Mouse (Mus musculus) CH12.LX (cell line): Measurements from ENCODE around the gene Tsc22d4.

Experiments
- CHD2 ChIP-seq: IDR thresholded peaks from 2 replicates; pipeline ENCODE4 v1.6.1; 2011; ENCODE audit warnings: low read length, improper control_type of control experiment
- CTCF ChIP-seq, 2 experiments: IDR thresholded peaks in 1 of 2; conservative IDR thresholded peaks in 1 of 2; 2 replicates each; pipeline ENCODE4 v1.5.1; 2011 to 2012; ENCODE audit warnings: low read depth in 2 of 2, low read length in 2 of 2, improper control_type of control experiment in 1 of 2, inconsistent platforms in 1 of 2, mild to moderate bottlenecking in 1 of 2, moderate library complexity in 1 of 2
- HCFC1 ChIP-seq: IDR thresholded peaks from 2 replicates; pipeline ENCODE4 v1.6.1; 2012; ENCODE audit warnings: low read depth, mild to moderate bottlenecking, inconsistent platforms, low read length, improper control_type of control experiment
- JUN ChIP-seq: IDR thresholded peaks from 2 replicates; pipeline ENCODE4 v1.6.1; 2011; ENCODE audit warnings: low read depth, mild to moderate bottlenecking, low read length, improper control_type of control experiment, moderate library complexity; ENCODE audit not compliant: insufficient read depth
- KAT2A ChIP-seq: IDR thresholded peaks from 2 replicates; pipeline ENCODE4 v1.6.1; 2012; ENCODE audit warnings: low read length, improper control_type of control experiment, inconsistent platforms; ENCODE audit not compliant: insufficient replicate concordance
- MAFK ChIP-seq: IDR thresholded peaks from 2 replicates; pipeline ENCODE4 v1.6.1; 2011; ENCODE audit warnings: low read length, improper control_type of control experiment; ENCODE audit not compliant: insufficient replicate concordance
- MAZ ChIP-seq: IDR thresholded peaks from 2 replicates; pipeline ENCODE4 v1.6.1; 2012; ENCODE audit warnings: low read depth, mild to moderate bottlenecking, inconsistent platforms, low read length, improper control_type of control experiment, moderate library complexity
- MEF2A ChIP-seq: IDR thresholded peaks from 2 replicates; pipeline ENCODE4 v1.6.1; 2014; ENCODE audit warnings: low read depth, mild to moderate bottlenecking, inconsistent platforms, low read length, improper control_type of control experiment, borderline replicate concordance
- NELFE ChIP-seq: IDR thresholded peaks from 2 replicates; pipeline ENCODE4 v1.6.1; 2011; ENCODE audit warnings: low read depth, low read length, improper control_type of control experiment
- POLR2A ChIP-seq: IDR thresholded peaks from 2 replicates; pipeline ENCODE4 v1.6.1; 2011; ENCODE audit warnings: low read depth, mild to moderate bottlenecking, improper control_type of control experiment, low read length
- RAD21 ChIP-seq: IDR thresholded peaks from 2 replicates; pipeline ENCODE4 v1.6.1; 2011; ENCODE audit warnings: low read depth, mild to moderate bottlenecking, low read length, improper control_type of control experiment, moderate library complexity
- SIN3A ChIP-seq: IDR thresholded peaks from 2 replicates; pipeline ENCODE4 v1.6.1; 2012; ENCODE audit warnings: low read length, improper control_type of control experiment, inconsistent platforms
- USF1 ChIP-seq: IDR thresholded peaks from 2 replicates; pipeline ENCODE4 v1.6.1; 2014; ENCODE audit warnings: low read depth, mild to moderate bottlenecking, inconsistent platforms, low read length, improper control_type of control experiment
- ZNF384 ChIP-seq: IDR thresholded peaks from 2 replicates; pipeline ENCODE4 v1.6.1; 2012; ENCODE audit warnings: low read depth, low read length, improper control_type of control experiment, inconsistent platforms

DNA sequence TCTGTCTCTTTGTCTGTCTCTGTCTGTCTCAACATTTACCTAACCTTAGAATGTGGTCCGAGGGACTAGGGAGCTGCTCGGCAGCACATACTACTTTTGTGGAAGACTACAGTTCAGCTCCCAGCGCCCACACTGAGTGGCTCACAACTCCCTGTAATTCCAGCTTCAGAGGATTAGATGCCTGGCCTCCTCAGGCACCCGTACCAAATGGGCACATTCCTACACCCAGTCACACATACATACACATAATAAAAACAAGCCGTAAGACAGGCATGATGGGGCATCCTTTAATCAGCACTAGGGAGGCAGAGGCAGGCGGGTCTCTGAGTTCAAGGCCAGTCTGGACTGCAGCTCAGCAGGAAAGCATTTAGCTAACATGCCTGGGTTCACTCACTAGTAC, 2.7 kb upstream of the Tsc22d4 start:
- TF ChIP-seq SIN3A (no peak), CHD2 (no peak), POLR2A (no peak), JUN (no peak), CTCF (conservative IDR thresholded peaks at IDR 0.05 in 1 of 2, IDR thresholded peaks at IDR 0.05 in 1 of 2; ENCODE audit: low read depth in 2 of 2, low read length in 2 of 2) (no peak), MAZ (no peak), NELFE (no peak), HCFC1 (no peak), KAT2A (no peak), RAD21 (no peak), MAFK (no peak), MEF2A (no peak), USF1 (no peak), ZNF384 (no peak)
